In genomic region chr1:151157963-151158856, GRCm38 (mm10) we compare ENCODE assay signal across 17 mouse cellular contexts. TPM values are rescaled to one million over a fixed set of nuclear protein-coding genes. Genes with fewer than 3 reads are reported as not detected.
A peak's percentile ranks its signal among the peaks of the same experiment; 100 is the strongest.
DNase-seq lines count a peak whose midpoint lies in the region; ATAC-seq lines count a peak whose summit lies in the region.
"Had no signal": no experiment of that assay in that cellular context is flagged by ENCODE, and none has a peak within 500 bp of the region (broad histone marks: within the 10 kb centered on the region; RNA-seq: fewer than 3 reads in every experiment).

No protein-coding gene starts in this region.

- peak; percentile 21 for DNase-seq in neural tube, embryonic 11.5 days (ENCODE audit: low spot score)
- no peak for DNase-seq in neural tube, embryonic 10.5 days (ENCODE audit: extremely low spot score, low spot score)
- peak; percentile 75 to 88 for DNase-seq in kidney, postnatal 36 days
- no peak for DNase-seq in adrenal gland, adult 2 months
- DNase-seq in gastrocnemius, postnatal 14 days = no peak
- no peak for DNase-seq in T-cell, adult 2 months (ENCODE audit: low spot score)
- DNase-seq: gastrocnemius, adult 2 months; right cerebral cortex, postnatal 14 days had no signal

- H3K27me3 ChIP-seq in neural tube, embryonic 11.5 days (ENCODE audit: control insufficient read depth, insufficient read depth, low read length) = no peaks in the 10 kb centered on the region
- no peaks in the 10 kb centered on the region for H3K27me3 ChIP-seq in intestine, embryonic 15.5 days (replicated peaks)
- H3K27me3 ChIP-seq: CH12.LX; embryonic facial prominence, embryonic 12.5 days; megakaryocyte, embryonic 14.5 days had no signal

- no peaks in the 10 kb centered on the region for H3K9me3 ChIP-seq in neural tube, embryonic 11.5 days (ENCODE audit: control insufficient read depth, low read length)
- H3K9me3 ChIP-seq in intestine, embryonic 15.5 days = no peaks in the 10 kb centered on the region
- H3K9me3 ChIP-seq: embryonic facial prominence, embryonic 12.5 days; megakaryocyte, embryonic 14.5 days had no signal

- no peak overlapping the region for H3K4me3 ChIP-seq in neural tube, embryonic 11.5 days (ENCODE audit: low read depth, low read length)
- H3K4me3 ChIP-seq in intestine, embryonic 15.5 days (replicated peaks) = no peak overlapping the region
- H3K4me3 ChIP-seq: embryonic facial prominence, embryonic 12.5 days; gastrocnemius, adult 2 months; megakaryocyte, embryonic 14.5 days had no signal

- 56% methylated on average over 9 of the region's 9 CpGs for WGBS in neural tube, embryonic 11.5 days
- 70% methylated on average over 9 of the region's 9 CpGs for WGBS in intestine, embryonic 15.5 days

- no peak overlapping the region for H3K4me2 ChIP-seq in neural tube, embryonic 11.5 days (ENCODE audit: low read depth)
- H3K4me2 ChIP-seq in intestine, embryonic 15.5 days (replicated peaks) = no peak overlapping the region
- H3K4me2 ChIP-seq: embryonic facial prominence, embryonic 12.5 days had no signal

- H3K9ac ChIP-seq in neural tube, embryonic 11.5 days (ENCODE audit: low read length) = no peak overlapping the region
- no peak overlapping the region for H3K9ac ChIP-seq in intestine, embryonic 15.5 days
- H3K9ac ChIP-seq: embryonic facial prominence, embryonic 12.5 days; liver, embryonic 14.5 days had no signal

- H3K36me3 ChIP-seq in neural tube, embryonic 11.5 days (ENCODE audit: control insufficient read depth, insufficient read depth, low read length) = no peaks in the 10 kb centered on the region
- no peaks in the 10 kb centered on the region for H3K36me3 ChIP-seq in intestine, embryonic 15.5 days
- H3K36me3 ChIP-seq: embryonic facial prominence, embryonic 12.5 days had no signal

- ATAC-seq in neural tube, embryonic 11.5 days (ENCODE audit: insufficient read depth, low FRiP score, low TSS enrichment) = peak; percentile 67
- ATAC-seq in intestine, embryonic 15.5 days = peak; percentile 49; the same call in 1 of the 2 replicates
- ATAC-seq in granulocyte monocyte progenitor cell, adult 5-6 weeks (replicated peaks; ENCODE audit: poor library complexity, severe bottlenecking) = no peak

- H3K27ac ChIP-seq in neural tube, embryonic 11.5 days (ENCODE audit: low read depth, low read length) = no peak overlapping the region
- H3K27ac ChIP-seq in intestine, embryonic 15.5 days = no peak overlapping the region
- H3K27ac ChIP-seq: embryonic facial prominence, embryonic 12.5 days; gastrocnemius, adult 2 months; liver, embryonic 14.5 days had no signal

- intact Hi-C loops in gastrocnemius, postnatal 14 days (cut with DNase I; ENCODE audit: low total_unique reads) = no loop called here

- no peaks in the 10 kb centered on the region for H3K4me1 ChIP-seq in neural tube, embryonic 11.5 days (ENCODE audit: control insufficient read depth, insufficient read depth, low read length)
- H3K4me1 ChIP-seq in intestine, embryonic 15.5 days (replicated peaks) = peaks cover 3% of the 10 kb centered on the region; the same call in 1 of the 2 replicates
- H3K4me1 ChIP-seq: embryonic facial prominence, embryonic 12.5 days; megakaryocyte, embryonic 14.5 days had no signal

RNA-seq across cellular contexts. Expression of gene Gm47985, which starts 24.1 kb away (rescaled TPM):
- 0.46 and 0.54 TPM in 2 replicates for polyA plus RNA-seq in neural tube, embryonic 11.5 days (2014; fragmentation: Nextera tagmentation; extraction: Ambion mirVana)
- not detected in 2 replicates for polyA plus RNA-seq in intestine, embryonic 15.5 days (2015; fragmentation: Nextera tagmentation; extraction: Ambion mirVana)
- not detected in 2 replicates for total RNA-seq in granulocyte monocyte progenitor cell, adult 5-6 weeks (2014; fragmentation: Nextera tagmentation)
- total RNA-seq in granulocyte monocyte progenitor cell, adult 5-6 weeks (2017) = not detected in 2 replicates
- total RNA-seq in adrenal gland, adult 2 months (2021) = not detected
- not detected in 2 replicates for polyA plus RNA-seq in adrenal gland, adult 2 months (2012; rRNA removed)
- under 1 TPM in 1 of 2 experiments, not detected in 1; 0.23 TPM for total RNA-seq in gastrocnemius, postnatal 14 days (2021)
- total RNA-seq: CH12.LX; gastrocnemius, adult 2 months; layer of hippocampus, postnatal 25 days had no signal

RNA-seq across cellular contexts. Expression of gene Gm8947, which starts 34.0 kb away (rescaled TPM):
- polyA plus RNA-seq in neural tube, embryonic 11.5 days (2014; fragmentation: Nextera tagmentation; extraction: Ambion mirVana) = 0.29 TPM in 1 of 2 replicates, not detected in the other
- 0.18 and 0.24 TPM in 2 replicates for polyA plus RNA-seq in intestine, embryonic 15.5 days (2015; fragmentation: Nextera tagmentation; extraction: Ambion mirVana)
- total RNA-seq in granulocyte monocyte progenitor cell, adult 5-6 weeks (2014; fragmentation: Nextera tagmentation) = not detected in 2 replicates
- 0.47 TPM in 1 of 2 replicates, not detected in the other for total RNA-seq in granulocyte monocyte progenitor cell, adult 5-6 weeks (2017)
- total RNA-seq in adrenal gland, adult 2 months (2021) = not detected
- not detected in 2 replicates for polyA plus RNA-seq in adrenal gland, adult 2 months (2012; rRNA removed)
- total RNA-seq in gastrocnemius, postnatal 14 days (2021) = under 1 TPM in 1 of 2 experiments, not detected in 1; 0.20 TPM
- total RNA-seq: layer of hippocampus, postnatal 25 days had no signal
- polyA plus RNA-seq: heart, embryonic 16.5 days had no signal

RNA-seq across cellular contexts. Expression of gene Gm47995, which starts 40.0 kb away (rescaled TPM):
- 0.31 TPM in 1 of 2 replicates, not detected in the other for polyA plus RNA-seq in neural tube, embryonic 11.5 days (2014; fragmentation: Nextera tagmentation; extraction: Ambion mirVana)
- polyA plus RNA-seq in intestine, embryonic 15.5 days (2015; fragmentation: Nextera tagmentation; extraction: Ambion mirVana) = not detected in 2 replicates
- total RNA-seq in granulocyte monocyte progenitor cell, adult 5-6 weeks (2014; fragmentation: Nextera tagmentation) = not detected in 2 replicates
- not detected in 2 replicates for total RNA-seq in granulocyte monocyte progenitor cell, adult 5-6 weeks (2017)
- not detected for total RNA-seq in adrenal gland, adult 2 months (2021)
- not detected in 2 replicates for polyA plus RNA-seq in adrenal gland, adult 2 months (2012; rRNA removed)
- total RNA-seq in gastrocnemius, postnatal 14 days (2021) = under 1 TPM in 1 of 2 experiments, not detected in 1; 0.27 TPM
- total RNA-seq: CH12.LX; gastrocnemius, adult 2 months; layer of hippocampus, postnatal 25 days had no signal
- polyA plus RNA-seq: embryonic facial prominence, embryonic 12.5 days; heart, embryonic 16.5 days had no signal

RNA-seq across cellular contexts. Expression of gene 3110040M04Rik, which starts 45.7 kb away (rescaled TPM):
- polyA plus RNA-seq in neural tube, embryonic 11.5 days (2014; fragmentation: Nextera tagmentation; extraction: Ambion mirVana) = 0.30 and 0.66 TPM in 2 replicates
- polyA plus RNA-seq in intestine, embryonic 15.5 days (2015; fragmentation: Nextera tagmentation; extraction: Ambion mirVana) = 0.24 TPM in 1 of 2 replicates, not detected in the other
- not detected in 2 replicates for total RNA-seq in granulocyte monocyte progenitor cell, adult 5-6 weeks (2014; fragmentation: Nextera tagmentation)
- not detected in 2 replicates for total RNA-seq in granulocyte monocyte progenitor cell, adult 5-6 weeks (2017)
- not detected for total RNA-seq in adrenal gland, adult 2 months (2021)
- polyA plus RNA-seq in adrenal gland, adult 2 months (2012; rRNA removed) = not detected in 2 replicates
- total RNA-seq in gastrocnemius, postnatal 14 days (2021) = not detected
- total RNA-seq: CH12.LX; layer of hippocampus, postnatal 25 days had no signal
- polyA plus RNA-seq: embryonic facial prominence, embryonic 12.5 days; heart, embryonic 16.5 days; testis, adult 2 months had no signal

RNA-seq across cellular contexts. Expression of gene Gm47996, which starts 51.7 kb away (rescaled TPM):
- not detected in 2 replicates for polyA plus RNA-seq in neural tube, embryonic 11.5 days (2014; fragmentation: Nextera tagmentation; extraction: Ambion mirVana)
- polyA plus RNA-seq in intestine, embryonic 15.5 days (2015; fragmentation: Nextera tagmentation; extraction: Ambion mirVana) = not detected in 2 replicates
- not detected in 2 replicates for total RNA-seq in granulocyte monocyte progenitor cell, adult 5-6 weeks (2014; fragmentation: Nextera tagmentation)
- total RNA-seq in granulocyte monocyte progenitor cell, adult 5-6 weeks (2017) = not detected in 2 replicates
- not detected for total RNA-seq in adrenal gland, adult 2 months (2021)
- polyA plus RNA-seq in adrenal gland, adult 2 months (2012; rRNA removed) = not detected in 2 replicates
- not detected for total RNA-seq in gastrocnemius, postnatal 14 days (2021)
- total RNA-seq: CH12.LX; layer of hippocampus, postnatal 25 days had no signal
- polyA plus RNA-seq: embryonic facial prominence, embryonic 12.5 days; heart, embryonic 16.5 days had no signal

Comparison
In these comparisons a context has a peak if more than half of its experiments do, and no peak if none do; other contexts are left out.
1. DNase-seq: peak in neural tube, embryonic 11.5 days (single experiment) and kidney, postnatal 36 days (2 of 2); none in neural tube, embryonic 10.5 days (single experiment), adrenal gland, adult 2 months (single experiment), gastrocnemius, postnatal 14 days (single experiment) and T-cell, adult 2 months (single experiment).